Mouse (Mus musculus): ENCODE data around the gene Ostm1.

DNA sequence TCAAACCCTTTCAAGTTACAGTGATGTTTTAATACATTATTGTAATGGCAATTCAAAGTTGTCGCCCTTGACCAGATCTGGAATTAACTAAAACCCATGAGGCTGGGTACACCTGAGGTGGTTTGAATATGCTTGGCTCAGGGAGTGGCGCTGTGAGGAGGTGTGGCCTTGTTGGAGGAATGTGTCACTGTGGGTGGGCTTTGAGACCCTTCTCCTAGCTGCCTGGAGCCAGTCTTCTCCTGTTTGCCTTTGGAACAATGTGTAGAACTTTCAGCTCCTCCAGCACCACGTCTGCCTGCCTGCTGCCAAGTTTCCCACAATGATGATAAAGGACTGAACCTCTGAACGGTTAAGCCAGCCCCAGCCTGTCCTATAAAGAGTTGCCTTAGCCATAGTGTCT lies 62.7 kb downstream of the Ostm1 start:
- TF ChIP-seq EP300 (IDR thresholded peaks at IDR 0.05; ENCODE audit: low read depth) (no peak), CTCF (IDR thresholded peaks at IDR 0.05; ENCODE audit: low read depth) (no peak)
